Mouse (Mus musculus) cerebellum, adult 2 months (tissue): ENCODE measurements around the gene Rhox6. TPM values are rescaled to one million over a fixed set of nuclear protein-coding genes. Genes with fewer than 3 reads are reported as not detected.
"Not testable (repeated sequence)": the region's sequence is repeated elsewhere in the genome, so short reads cannot be mapped to it uniquely, and the experiment has no call there.

Source experiments
- DNase-seq, 2 experiments: peaks; one replicate each; pipeline ENCODE4 v3.0.0; 2021
- H3K27ac ChIP-seq: fragments of 200-500 bp; 2 replicates; pipeline ENCODE4 v1.5.1; 2012; ENCODE audit warnings: low read length, control low read depth, inconsistent platforms; ENCODE audit not compliant: insufficient read depth
- H3K27me3 ChIP-seq: fragments of 200-500 bp; 2 replicates; pipeline ENCODE4 v1.6.1; 2012; ENCODE audit warnings: inconsistent platforms, mild to moderate bottlenecking, low read length, moderate library complexity; ENCODE audit not compliant: control insufficient read depth, insufficient read depth
- H3K4me1 ChIP-seq: fragments of 200-500 bp; 2 replicates; pipeline ENCODE4 v1.6.1; 2011; ENCODE audit warnings: low read length; ENCODE audit not compliant: control insufficient read depth, insufficient read depth
- H3K4me3 ChIP-seq: fragments of 200-500 bp; replicated peaks from 2 replicates; pipeline ENCODE3; 2011; ENCODE audit warnings: mild to moderate bottlenecking, low read depth, low read length, control low read depth; ENCODE audit not compliant: insufficient read depth
- CTCF ChIP-seq: fragments of 200-500 bp; IDR thresholded peaks from 2 replicates; pipeline ENCODE4 v1.5.1; 2011; ENCODE audit warnings: low read depth, mild to moderate bottlenecking, control low read depth, low read length, moderate library complexity, borderline replicate concordance; ENCODE audit not compliant: insufficient read depth
- POLR2A ChIP-seq: fragments of 200-500 bp; IDR thresholded peaks from 2 replicates; pipeline ENCODE4 v1.6.1; 2011; ENCODE audit warnings: low read length, control low read depth, borderline replicate concordance; ENCODE audit not compliant: insufficient read depth
- WGBS: fragments of 180-500 bp; shearing (Covaris S2); methylation state at CpG from one replicate; pipeline ENCODE4 v1.1.7; 2018; 5-methylcytosine and 5-hydroxymethylcytosine counted together
- polyA plus RNA-seq: library from polyadenylated mRNA; depleted of rRNA; stranded (reverse); fragments of >200 nt; gene quantifications from 2 replicates; pipeline ENCODE4 v1.2.3, GENCODE M21; 2012; rRNA removed

Rhox6 gene
- polyA plus RNA-seq, result 0.10 TPM in 1 of 2 replicates, not detected in the other

DNA sequence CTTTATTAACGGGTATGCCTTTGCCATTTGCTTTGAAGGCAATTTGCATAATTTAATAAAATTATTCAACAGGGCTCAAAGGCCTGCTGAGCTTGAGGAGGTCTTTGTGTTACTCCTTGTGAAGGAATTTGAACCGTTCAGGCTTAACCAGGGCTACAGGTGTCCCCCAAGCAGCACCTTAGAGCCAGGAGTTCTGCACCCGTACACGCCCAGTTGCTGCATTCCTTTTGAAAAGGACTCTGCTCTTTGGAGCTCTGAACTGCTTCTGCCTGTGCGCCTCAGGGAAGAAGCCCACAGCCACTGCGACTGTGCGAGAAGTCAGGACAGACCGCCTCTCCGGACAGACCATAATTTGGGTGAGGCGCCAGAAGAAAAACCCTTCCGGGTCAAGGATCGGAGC lies at the start of gene Rhox6:
Gene Rhox6 (plus strand): TSS at position 301 of the 400 bp plus-strand sequence.
- WGBS, result 77% methylated on average over 4 of the region's 12 CpGs
- H3K27me3 ChIP-seq, H3K4me3 ChIP-seq, H3K4me1 ChIP-seq, H3K27ac ChIP-seq, DNase-seq: not testable (repeated sequence)

DNA sequence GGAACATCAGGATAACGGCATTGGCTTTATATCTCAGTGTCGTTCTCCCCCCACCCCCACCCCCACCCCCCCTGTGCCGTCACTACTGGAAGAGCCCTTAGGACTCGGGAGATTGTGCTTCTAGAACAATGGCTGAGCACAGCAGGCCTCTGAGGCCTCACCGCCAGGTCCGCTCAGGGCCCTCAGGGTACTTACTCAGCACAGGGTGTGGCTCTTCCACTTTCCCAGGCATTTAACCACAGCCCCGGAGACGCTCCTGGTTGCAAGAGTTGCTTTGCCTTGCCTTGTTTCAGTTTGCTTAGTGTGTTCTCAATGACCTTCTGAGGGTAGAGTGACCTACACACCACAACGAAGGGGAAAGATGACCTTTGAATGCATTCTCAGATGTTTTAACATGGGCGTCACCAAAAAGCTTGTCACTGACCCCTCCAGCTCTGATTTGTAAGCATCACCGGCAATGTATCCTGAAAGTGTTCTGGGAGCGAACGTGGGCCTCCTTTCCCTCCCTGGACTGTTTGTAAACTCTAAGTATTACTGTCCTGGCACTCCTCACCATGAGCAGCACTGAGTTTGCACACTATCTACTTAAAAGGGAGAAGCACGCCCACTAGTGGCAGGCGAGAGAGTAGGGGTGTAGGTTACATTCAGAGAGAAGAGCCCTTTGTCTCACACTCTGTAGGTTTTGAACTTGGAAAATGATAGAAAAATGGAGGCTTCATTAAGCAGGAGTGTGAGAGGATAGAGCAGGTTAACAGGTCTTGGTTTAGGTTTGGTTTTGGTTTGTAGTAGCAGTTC lies 19.2 kb upstream of the Rhox6 start:
- TF ChIP-seq POLR2A (no peak), CTCF (no peak)
- no peak overlapping the region for H3K27ac ChIP-seq
- H3K4me3 ChIP-seq, result no peak overlapping the region
- no peak for DNase-seq
- WGBS, result 75% methylated on average over 15 of the region's 15 CpGs
- H3K27me3 ChIP-seq, result no peaks in the 10 kb centered on the region
- no peaks in the 10 kb centered on the region for H3K4me1 ChIP-seq

DNA sequence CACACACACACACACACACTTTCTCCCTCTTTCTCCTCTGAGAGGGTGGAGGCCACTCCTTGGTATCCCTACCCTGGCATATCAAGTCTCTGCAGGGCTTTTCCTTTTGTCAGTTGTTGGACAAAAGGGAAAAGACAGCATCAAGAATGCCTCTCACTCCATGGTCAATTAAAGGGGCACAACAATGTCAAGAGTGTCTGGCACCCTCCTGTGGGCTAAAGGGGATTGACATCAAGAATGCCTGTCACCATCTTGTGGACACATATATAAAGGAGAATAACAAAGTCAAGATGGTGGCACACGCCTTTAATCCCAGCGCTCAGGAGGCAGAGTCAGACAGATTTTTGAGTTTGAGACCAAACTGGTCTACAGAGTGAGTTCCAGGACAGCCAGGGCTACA lies 17.3 kb upstream of the Rhox6 start:
- Histone ChIP-seq H3K27ac (no peak overlapping the region), H3K27me3 (no peaks in the 10 kb centered on the region), H3K4me3 (no peak overlapping the region), H3K4me1 (no peaks in the 10 kb centered on the region)
- DNase-seq, result no peak
- no peak for TF ChIP-seq POLR2A
- TF ChIP-seq CTCF, result no peak
- 42% methylated on average over 2 of the region's 2 CpGs for WGBS

DNA sequence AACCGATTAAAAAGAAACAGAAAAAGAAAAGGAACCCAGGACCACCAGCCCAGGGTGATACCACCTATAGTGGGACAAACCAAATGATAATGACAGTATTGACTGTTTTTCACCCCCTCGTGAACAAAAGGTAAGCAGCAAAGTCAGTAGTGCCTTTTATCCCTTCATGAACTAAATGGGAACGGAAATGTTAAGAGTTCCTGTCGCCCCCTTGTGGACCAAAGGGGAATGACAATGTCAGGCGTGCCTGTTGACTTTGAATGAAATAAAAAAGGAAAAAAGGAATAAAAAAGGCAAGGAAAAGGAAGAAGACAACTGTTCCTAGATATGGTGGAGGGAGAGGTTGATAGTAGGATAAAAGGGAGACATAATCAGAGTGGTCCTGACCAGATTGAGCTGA lies 15.5 kb upstream of the Rhox6 start:
- no peak for TF ChIP-seq CTCF
- no peak for TF ChIP-seq POLR2A
- no peak overlapping the region for H3K27ac ChIP-seq
- H3K4me3 ChIP-seq, result no peak overlapping the region
- no peak for DNase-seq
- H3K27me3 ChIP-seq, result no peaks in the 10 kb centered on the region
- 22% methylated on average over 5 of the region's 5 CpGs for WGBS
- H3K4me1 ChIP-seq, result no peaks in the 10 kb centered on the region

DNA sequence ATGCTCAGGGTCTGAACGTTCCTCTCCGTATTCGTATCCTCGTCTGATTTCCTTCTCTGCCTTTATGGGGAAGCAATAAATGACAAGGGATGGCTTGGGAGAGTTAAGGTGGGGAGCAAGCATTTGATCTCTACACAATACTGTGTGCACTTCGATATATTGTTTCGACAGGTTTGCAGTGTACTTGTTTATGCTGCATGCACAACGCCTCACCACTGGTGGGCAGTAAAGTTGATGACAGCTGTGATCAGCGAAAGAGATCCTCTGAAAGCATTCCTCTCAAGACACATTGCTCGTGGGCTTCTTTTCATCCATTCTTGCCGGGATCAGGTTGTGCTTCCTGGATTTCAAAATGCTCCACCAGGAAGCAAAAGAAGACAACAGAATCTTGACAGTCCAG lies 11.0 kb upstream of the Rhox6 start:
- no peak overlapping the region for H3K4me3 ChIP-seq
- no peak for DNase-seq
- H3K27ac ChIP-seq, result no peak overlapping the region
- no peaks in the 10 kb centered on the region for H3K4me1 ChIP-seq
- no peaks in the 10 kb centered on the region for H3K27me3 ChIP-seq
- WGBS, result 58% methylated on average over 10 of the region's 10 CpGs
- no peak for TF ChIP-seq CTCF
- TF ChIP-seq POLR2A, result no peak

DNA sequence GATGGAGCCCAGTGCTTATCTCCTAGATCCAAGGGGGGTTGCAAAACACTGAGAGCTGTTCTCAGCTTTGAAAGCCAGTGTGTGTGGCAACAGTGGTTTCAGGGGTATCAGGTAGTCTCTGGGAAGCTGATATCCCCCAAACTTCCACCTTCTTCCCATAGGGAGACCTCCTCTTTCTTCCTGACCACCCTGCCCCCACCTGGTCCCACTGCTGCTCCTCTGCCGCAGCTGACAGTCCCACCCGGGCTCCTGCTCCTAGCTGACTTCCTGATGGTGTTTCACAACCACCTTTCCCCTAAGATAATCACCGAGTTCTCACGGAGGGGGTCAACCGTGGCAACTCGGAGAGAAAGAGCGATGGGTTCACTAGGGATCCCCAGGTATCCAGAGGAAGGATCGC lies 4.7 kb downstream of the Rhox6 start, which contains the start of gene Rhox7a:
Gene Rhox7a (plus strand): TSS at position 301 of the 400 bp plus-strand sequence.
- not testable (repeated sequence) for H3K27me3 ChIP-seq, H3K4me3 ChIP-seq, H3K27ac ChIP-seq, H3K4me1 ChIP-seq, DNase-seq
- WGBS, result 82% methylated on average over 8 of the region's 8 CpGs

DNA sequence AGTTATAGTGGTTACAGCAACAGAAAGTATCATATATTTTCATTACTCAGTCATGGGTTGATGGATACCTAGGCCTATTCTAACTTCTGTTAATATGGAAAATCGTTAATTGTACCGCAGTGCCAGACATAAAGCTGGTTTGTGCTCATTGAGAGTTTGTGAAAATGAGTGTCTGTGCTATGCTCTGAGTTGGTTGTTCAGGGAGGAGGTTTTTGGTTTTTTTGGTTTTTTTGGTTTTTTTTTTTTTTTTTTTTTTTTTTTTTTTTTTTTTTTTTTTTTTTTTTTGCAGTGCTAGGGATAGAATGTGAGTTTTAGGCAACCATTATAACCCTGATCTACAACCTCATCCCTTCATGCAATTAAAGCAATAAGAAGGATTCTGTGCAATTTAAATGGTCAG lies 44.9 kb downstream of the Rhox6 start:
- no peak overlapping the region for H3K4me3 ChIP-seq

DNA sequence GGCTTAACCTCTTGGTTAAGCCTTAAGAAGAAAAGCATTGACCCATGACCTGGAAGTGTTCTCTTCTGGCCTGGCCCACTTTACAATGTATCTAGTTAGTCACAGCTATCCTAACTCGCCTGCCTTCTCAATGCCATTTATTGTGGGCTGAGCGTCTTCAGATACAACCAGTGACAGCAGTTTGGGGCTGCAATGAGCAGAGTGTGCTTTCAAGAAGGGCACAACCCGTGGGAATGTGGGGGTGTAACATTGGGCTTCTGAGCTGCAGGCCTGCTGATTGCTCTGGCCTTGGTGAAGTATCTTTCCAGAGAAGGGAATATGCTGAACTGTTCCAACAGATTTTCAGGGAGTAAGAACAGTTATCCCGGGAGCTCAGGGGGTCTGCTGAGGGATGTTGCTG lies 52.1 kb downstream of the Rhox6 start, which contains the start of gene Rhox8:
Gene Rhox8 (minus strand): TSS at position 101 of the 400 bp plus-strand sequence.
- H3K27me3 ChIP-seq, result no peaks in the 10 kb centered on the region
- DNase-seq, result no peak
- 66% methylated on average over 4 of the region's 4 CpGs for WGBS

More for the DNA sequence above, 44.9 kb downstream of the Rhox6 start:
- no peaks in the 10 kb centered on the region for H3K27me3 ChIP-seq
- DNase-seq, result no peak
- 91% methylated on average over 2 of the region's 2 CpGs for WGBS
- no peak overlapping the region for H3K27ac ChIP-seq
- TF ChIP-seq POLR2A, result no peak
- TF ChIP-seq CTCF, result no peak
- H3K4me1 ChIP-seq, result no peaks in the 10 kb centered on the region

More for the DNA sequence above, 52.1 kb downstream of the Rhox6 start, which contains the start of gene Rhox8:
- H3K4me1 ChIP-seq, result no peaks in the 10 kb centered on the region
- no peak within 1 kb of the TSS for H3K27ac ChIP-seq
- TF ChIP-seq POLR2A (no peak), CTCF (no peak)
- H3K4me3 ChIP-seq, result no peak within 1 kb of the TSS

Other genes starting within 250 kb of the Rhox6 start
- not detected in 2 replicates for gene Rhox3f, start 245.9 kb upstream of the Rhox6 start, polyA plus RNA-seq
- not detected in 2 replicates for gene Rhox4f, start 219.2 kb upstream of the Rhox6 start, polyA plus RNA-seq
- not detected in 2 replicates for gene Rhox3g, start 198.3 kb upstream of the Rhox6 start, polyA plus RNA-seq
- not detected in 2 replicates for gene Rhox2g, start 183.4 kb upstream of the Rhox6 start, polyA plus RNA-seq
- gene Rhox4g, start 175.6 kb upstream of the Rhox6 start, polyA plus RNA-seq, result not detected in 2 replicates
- not detected in 2 replicates for gene Rhox3h, start 158.1 kb upstream of the Rhox6 start, polyA plus RNA-seq
- gene Rhox2h, start 153.6 kb upstream of the Rhox6 start, polyA plus RNA-seq, result not detected in 2 replicates
- 0.33 TPM in 1 of 2 replicates, not detected in the other for gene Rhox5, start 22.1 kb upstream of the Rhox6 start, polyA plus RNA-seq
- not detected in 2 replicates for gene Rhox7a, start 4.8 kb downstream of the Rhox6 start, polyA plus RNA-seq
- gene Rhox8, start 52.0 kb downstream of the Rhox6 start, polyA plus RNA-seq, result not detected in 2 replicates
- gene Rhox7b, start 70.3 kb downstream of the Rhox6 start, polyA plus RNA-seq, result not detected in 2 replicates
- not detected in 2 replicates for gene Rhox9, start 74.9 kb downstream of the Rhox6 start, polyA plus RNA-seq
- gene Btg1-ps1, start 191.9 kb downstream of the Rhox6 start, polyA plus RNA-seq, result not detected in 2 replicates
- not detected in 2 replicates for gene Btg1-ps2, start 216.2 kb downstream of the Rhox6 start, polyA plus RNA-seq
- gene Rhox10, start 239.6 kb downstream of the Rhox6 start, polyA plus RNA-seq, result not detected in 2 replicates